Mouse (Mus musculus) CD4-positive, CD25-positive, alpha-beta regulatory T cell, adult 4 months (primary cell): ENCODE measurements around the gene Ccdc92b. TPM values are rescaled to one million over a fixed set of nuclear protein-coding genes. Genes with fewer than 3 reads are reported as not detected.

Experiments
- ATAC-seq: one replicate; pipeline ENCODE4 v1.8.0; 2017
- polyA plus RNA-seq, 2 experiments: library from polyadenylated mRNA; unstranded; fragments of 100-300 nt; shearing (Covaris generic); gene quantifications; one replicate each; pipeline ENCODE4 v1.2.1; 2017

Gene Ccdc92b
- polyA plus RNA-seq, 2 experiments from 2014 or later: not detected

DNA sequence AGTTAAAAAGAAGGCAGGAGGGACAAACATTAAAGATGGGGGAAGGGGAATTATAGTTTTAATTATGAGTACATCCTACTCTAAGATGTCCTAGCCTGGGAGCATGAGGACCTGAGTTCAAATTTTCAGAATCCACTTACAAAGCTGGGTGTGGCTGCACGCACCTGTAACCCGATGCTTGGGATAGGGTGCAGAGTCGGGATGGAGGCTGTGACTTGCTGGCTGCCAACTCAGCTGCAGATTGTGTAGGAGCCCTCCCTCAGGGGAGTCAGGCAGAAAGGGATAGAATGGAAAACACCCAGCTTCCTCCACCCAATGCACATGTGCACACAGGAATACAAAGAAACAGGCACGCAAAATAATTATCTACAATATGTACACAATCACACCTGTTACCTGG lies 6.0 kb upstream of the Ccdc92b start:
- ATAC-seq: no peak

DNA sequence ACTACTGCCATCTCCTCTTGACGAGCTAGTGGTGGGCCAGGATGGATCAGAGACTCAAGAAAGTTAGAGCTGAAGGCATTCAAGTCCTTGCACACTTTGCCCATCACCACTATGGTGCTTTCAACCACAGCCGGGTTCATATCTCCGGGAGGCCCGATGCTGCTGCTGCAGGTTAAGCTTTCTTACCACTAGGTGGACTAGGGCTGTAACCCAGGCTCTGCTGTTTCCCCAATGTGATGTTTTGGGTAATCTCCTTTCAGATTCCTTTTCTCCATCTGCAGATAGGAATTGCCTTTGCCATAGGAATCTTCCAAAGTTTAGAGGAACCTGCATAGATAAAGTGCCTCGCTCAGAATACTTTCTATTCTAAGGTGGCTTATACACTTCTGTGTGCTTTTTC lies 3.8 kb upstream of the Ccdc92b start:
- no peak for ATAC-seq

DNA sequence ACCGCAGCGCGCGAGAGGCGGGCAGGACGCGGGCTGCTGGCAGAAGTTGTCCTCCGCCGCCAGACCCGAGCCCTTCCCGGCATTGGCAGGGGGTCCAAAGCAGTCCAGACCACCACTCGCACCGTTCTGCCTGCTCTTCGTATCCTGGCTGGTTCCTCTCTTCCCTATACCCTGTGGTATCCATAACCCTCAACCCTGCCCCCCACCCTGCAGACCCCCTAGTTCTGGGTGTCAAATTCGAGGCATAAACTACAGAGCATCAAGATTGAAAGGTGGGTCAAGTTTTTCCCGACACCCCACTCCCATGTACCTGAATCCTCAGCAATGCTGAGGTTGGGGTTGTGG lies 523 bp downstream of the Ccdc92b start:
- no peak for ATAC-seq

DNA sequence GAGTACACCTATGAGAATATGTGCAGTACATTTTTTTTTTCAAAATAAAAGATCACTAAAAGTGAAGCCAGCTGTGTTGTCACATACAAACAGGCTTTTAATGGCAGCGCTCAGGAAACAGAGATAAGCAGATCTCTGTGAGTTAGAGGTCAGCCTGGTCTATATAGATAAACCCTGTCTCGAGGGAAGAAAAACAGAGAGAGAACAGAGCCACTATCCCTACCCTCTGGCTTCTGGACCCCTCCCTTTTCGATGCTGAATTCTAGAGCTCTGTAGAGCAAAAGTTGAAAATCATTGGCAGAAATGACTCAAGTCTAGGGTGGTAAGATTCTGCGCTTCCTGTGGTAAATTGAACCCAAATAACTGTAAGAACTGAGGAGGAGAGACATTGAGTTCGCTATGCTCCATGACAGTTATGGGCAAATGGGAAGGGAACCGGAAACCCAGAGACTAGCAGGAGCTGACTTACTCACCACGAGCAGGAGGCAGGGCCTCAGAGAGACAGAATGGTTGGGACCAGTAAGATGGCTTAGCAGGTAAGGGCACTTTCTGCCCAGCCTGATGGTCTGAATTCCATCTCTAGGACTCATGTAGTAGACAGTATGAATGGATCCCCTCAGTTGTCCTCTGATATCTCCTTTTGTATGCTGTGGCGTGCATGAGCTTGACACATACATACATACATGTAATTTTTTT lies 2.7 kb downstream of the Ccdc92b start:
- ATAC-seq: no peak

DNA sequence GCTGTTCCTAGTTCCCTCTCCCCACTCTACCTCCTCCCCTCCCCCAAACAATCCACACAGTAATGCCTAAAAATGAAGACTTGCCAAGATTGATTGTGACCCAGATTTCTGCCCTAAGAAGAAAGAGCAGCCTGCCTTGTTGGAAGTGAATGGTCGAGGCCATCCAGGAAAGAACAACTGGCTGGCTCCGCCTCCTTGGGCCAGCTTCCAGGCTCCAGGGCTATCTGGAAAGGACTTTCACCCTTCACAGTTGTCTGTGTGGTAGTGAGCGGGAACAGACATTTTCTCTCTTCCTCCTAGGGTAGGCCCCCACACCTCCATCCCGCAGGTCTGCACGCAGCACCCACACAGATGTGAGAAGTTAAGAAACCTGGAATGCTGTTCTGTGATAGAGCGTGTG lies 4.3 kb downstream of the Ccdc92b start:
- no peak for ATAC-seq

DNA sequence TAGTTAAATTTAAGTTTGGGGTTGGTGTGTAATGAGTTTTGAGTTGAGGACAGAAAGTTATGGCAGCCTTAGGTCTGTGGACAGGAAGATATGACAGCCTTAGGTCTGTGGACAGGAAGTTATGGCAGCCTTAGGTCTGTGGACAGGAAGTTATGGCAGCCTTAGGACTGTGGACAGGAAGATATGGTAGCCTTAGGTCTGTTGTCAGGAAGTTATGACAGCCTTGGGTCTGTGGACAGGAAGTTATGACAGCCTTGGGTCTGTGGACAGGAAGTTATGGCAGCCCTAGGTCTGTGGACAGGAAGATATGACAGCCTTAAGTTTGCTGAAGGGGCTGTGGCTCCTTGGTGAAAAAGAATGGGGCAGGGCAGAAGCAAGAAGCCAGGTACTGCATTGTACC lies 5.9 kb downstream of the Ccdc92b start:
- ATAC-seq: no peak

DNA sequence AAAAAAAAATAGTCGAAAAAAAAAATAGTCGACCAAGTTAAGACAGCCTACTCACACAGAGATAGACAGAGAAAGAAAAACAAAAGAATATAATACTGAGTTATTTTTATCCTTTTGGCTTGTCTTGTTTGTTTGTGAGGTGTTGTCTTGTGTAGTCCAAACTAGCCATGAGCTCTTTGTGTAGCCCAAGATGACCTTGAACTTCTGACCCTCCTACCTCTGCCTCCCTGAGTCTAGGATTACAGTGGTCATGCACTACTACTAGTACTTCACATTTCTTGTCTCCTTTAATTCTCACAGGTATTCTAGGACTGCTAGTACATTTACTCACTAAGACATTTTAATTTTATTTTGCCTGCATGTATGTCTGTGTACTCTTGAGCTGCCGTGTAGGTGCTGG lies 8.1 kb downstream of the Ccdc92b start:
- no peak for ATAC-seq

DNA sequence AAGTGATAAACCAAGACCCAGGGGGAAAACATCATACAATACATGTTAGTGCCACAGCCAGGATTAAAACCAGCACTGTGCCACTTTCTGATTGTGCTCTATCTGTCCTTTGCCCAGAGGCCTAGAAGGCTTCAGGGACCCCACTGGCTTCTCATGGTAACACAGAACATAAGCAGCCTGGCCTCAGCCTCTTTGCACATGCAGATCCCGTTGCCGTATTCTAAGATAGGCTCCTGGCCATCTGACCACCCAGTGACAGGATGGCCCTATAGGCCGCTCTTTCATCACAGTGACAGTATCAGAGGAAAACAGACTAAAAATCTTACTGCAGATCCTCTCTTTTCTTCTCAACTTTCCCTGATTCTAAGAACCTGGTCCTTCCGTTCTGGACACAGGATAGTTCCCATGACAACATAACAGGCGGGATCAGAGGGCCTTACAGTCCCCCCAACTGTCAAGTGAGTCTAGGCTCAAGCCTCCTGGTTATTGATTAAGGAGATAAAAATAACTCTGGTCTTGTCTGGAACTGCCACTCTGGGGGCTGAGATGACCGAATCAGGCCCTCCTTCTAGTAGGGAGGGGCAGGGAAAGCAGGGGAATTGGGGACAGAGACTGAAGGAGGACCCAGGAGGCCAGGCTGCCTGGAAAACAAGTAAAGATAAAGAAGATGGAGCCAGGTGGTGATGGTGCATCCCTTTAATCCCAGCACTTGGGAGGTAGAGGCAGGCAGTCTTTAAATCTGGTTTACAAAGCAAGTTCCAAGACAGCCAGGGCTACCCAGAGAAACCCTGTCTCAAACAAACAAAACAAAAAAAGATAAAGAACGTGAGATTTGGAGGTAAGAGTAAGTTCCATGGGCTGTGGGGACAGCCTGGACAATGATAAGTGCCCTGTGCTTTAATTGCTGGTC lies 12.7 kb downstream of the Ccdc92b start:
- ATAC-seq: no peak

DNA sequence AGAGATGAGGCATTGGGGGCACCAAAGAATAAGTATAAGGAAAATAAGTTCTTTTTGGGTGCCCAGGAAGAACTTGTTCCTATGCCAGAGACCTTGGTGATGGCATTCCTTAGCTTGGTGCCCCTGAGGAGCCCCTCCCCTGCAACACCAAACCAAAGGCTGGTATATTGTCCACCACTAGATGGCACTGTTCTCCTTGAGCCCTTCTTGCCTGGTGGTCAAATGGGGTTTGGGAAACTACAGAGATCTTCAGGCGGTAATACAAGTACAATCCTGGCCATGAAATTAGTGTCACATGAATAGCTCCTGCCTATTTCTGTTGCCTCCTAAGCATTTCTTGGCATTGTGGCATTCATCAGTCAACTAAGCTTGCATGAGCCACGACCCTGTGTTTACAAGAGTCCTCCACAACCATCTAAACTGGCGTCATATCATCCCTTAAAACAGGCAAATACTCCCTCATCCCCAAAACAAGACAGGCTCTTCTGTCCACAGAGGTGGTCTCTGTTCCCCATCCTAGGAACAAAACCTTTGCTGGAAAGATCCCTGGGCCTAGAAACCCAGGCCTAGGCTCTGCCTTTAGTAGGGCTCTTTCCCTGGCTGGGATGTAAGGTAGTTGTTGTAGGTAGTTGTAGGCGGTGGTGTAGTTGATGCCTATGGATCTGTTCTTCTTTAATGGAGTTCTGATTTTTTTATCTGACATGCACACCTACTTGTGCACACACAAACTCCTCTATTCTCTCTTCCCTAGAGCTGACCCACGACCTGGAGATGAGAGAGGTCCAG lies 15.3 kb downstream of the Ccdc92b start:
- peak; percentile 53 for ATAC-seq

DNA sequence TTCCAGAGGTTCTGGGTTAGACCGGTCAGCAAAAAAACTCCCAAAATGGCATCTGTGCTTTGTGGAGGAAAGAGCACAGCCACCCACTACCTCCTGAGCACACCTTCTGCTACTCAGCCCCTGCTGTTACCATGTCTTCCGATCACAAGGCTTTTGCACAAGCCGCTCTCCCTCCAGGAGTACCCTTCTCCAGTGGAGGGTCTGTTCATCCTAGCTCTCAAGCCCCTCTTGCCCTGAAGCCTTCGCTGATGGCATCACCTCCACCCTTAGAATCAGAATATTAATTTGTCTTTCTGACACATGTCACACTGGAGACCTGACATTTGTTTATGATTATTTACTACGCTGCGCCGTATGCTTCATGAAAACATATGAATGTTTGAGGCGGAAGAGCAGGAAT lies 18.1 kb downstream of the Ccdc92b start:
- no peak for ATAC-seq

DNA sequence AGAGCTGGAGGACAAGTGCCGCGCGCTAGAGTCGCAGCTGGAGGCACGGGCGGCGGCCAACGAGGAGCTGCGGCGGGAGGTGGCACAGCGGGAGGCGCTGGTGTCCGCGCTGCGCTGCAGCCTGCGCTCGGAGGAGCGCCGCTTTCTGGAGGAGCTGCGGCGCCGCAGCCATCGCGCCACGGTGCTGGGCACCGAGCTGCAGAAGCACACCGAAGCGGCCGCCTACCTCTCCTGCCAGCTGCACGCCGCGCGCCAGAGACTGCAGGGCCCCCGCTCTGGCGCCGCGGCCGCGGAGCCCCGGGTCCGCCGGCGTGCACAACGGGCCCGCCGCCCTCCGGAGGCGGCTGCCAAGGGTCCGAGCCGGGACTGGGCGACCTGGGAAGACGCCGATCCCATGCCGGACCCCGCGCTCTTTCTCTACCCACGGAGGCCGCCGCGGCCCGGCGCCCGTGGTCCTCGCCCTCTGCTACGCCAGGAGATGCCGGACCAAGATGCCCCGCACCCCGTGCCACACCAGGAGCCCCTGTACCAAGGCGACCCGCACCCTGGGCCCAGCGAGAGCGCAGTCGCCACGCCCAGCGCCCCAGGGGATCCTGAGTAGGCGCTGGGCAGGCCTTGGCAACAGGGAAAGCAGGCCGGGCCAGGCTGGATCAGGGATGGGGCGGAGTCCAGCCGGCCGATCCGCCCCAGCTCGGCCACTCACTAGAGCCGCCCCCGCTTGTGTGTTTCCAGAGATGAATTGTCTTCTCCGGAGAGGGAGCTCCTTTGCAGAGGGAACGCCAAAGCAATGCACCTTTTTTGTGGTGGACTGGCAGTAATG lies 18.8 kb downstream of the Ccdc92b start:
- ATAC-seq: peak; percentile 14

DNA sequence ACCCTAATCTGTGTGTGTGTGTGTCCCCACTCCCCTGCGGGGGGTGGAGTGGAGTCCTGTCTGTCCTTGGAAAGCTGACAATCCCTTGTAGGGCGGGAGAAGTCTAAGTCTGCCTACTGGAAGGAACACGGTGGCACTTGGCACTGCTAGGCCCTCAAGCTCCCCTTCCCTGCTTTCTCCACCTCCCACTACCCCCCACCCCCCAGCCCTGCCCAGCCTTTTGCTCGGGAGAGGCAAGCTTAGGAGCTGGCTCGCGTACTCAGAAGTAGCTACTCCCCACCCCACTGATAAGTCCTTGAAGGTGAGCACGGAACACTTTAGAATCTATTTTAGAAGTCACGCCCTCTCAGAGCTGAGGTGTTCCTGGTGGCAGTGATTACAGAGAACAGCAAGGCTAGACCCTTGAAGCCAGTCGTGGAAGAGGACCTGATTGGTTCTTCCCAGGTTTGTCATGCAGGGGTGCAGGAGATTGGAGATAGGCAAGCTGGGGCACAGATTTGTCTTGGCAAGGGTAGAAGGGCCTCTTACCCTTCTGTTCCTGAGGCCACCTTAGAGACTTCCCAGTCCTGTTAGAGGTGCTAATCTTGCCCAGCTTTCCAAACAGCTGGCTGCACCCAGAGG lies 19.5 kb downstream of the Ccdc92b start:
- no peak for ATAC-seq

DNA sequence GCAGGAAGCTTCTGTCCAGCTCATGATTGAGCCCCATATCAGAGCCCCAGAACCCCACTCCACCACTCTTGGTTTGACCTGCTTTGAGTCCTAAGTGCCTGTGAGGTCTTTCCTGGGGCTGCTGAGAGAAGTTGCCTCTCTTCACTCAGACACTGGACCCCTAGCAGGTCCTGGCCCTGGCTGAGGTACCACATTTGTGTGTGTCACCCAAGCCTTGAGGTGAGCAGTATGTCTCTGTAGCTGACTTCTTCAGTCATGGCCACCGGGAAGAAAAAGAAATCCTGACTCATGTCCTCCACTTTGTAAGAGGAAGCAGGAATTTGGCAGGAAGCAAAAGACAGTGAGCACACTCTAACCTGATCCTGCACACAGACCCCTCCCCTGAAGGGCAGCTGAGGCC lies 20.2 kb downstream of the Ccdc92b start:
- ATAC-seq: no peak

DNA sequence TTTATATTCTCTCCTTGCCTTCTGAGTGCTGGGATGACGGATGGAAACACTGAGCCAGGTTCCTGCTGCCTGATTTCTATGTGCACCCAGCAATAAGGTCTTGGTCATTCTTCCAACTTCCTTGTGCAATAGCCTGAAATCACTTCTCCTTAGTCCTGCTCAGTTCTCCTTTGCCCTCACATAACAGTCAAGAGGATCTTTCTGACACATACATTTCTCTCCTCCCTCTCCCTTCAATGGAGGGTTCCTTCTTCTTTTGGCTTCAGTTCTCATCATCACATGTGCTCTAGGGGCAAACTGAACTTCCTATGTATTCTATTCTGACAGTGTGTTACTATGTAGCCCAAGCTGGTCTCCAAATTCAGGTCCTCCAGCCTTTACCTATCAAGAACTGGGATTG lies 28.6 kb downstream of the Ccdc92b start:
- no peak for ATAC-seq

DNA sequence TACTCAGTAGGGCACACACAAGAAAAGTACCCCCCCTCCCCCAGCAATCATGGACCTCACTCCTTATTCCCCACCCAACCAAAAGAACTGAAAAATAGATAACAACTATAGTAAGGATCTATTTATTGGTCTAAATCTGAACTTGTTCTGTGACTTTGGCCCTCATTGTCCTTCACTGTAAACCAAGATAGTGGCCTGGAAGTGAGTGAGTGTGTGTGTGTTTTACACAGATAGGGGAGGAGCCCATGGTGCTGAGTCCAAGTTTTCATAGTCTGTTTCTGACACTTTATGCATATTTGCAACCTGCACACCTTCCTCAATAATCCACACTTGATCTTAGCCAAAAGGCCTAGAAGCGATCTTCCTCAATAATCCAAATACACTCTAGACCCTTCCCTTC lies 29.3 kb downstream of the Ccdc92b start:
- ATAC-seq: no peak

DNA sequence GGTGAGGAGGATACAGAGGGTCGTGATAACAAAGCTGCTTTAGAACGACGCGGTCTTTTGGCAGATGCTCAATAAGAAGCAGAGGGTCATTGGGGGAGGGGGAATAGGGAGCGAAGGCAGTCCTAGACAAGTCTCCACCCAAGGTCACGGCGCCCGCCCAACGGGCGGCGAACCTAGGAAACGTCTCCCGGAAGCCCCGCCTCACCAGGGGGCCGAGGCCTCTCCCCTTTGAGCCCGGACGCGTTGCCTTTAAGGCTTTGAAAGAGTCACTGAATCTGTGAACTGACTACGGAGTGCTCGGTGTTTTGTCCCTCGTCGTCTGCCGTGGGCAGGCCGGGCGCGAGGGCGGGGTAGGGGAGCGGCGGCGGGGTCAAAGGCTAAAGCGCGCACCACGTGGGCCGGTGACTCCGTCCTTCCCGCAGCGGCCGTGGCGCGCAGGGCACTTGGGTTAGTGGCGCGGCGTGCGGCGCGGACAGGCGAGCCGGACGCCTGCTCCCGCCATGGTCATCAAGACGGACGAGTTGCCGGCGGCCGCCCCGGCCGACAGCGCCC lies 29.8 kb downstream of the Ccdc92b start, which contains the start of gene Cluh:
TSS of gene Cluh (plus strand) at position 401 of the 552 bp plus-strand sequence.
- ATAC-seq: peak; percentile 97

DNA sequence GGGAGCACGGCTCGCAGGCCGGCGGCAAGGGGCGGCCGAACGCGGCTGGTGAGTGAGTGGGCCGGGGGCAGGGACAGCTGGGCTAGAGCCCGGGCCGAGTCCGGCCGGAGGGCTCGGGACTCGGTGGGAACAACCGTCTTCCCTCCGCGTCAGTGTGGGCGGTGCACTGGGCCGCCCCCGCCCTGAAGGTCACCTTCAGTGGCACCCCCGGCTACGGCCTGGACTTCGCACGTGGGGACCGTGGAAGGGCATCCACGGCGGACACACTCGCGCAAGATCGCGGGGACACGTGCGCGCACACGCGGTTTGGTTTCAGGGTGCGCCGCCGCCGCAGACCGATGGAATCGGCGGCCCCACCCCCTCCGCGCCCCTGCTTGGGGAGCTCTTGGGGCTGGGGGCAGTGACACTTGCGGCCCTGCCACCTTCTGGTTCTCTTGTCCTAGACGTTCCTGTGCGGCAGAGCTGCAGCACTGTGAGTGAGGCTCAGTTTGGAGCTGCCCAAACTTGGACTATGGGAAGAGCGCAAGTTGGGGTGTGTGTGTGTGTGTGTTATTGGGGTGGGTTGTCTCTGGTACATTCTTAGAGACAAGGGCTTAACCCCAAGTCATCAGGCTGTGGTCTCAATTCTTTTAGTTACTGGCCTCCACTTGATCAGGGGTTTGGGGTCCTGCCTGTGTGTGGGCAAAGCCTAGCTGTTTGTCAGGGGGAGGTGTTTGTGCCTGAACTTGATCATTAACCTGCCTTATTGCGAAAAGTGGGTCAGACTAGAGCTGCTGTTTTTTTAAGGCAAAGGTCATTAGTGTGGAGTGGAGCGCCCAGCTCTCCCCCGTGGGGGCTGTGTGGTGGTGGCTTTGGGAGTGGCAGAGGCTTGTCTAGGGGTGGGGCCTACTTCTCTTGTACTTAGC lies 30.5 kb downstream of the Ccdc92b start:
- ATAC-seq: peak; percentile 8

DNA sequence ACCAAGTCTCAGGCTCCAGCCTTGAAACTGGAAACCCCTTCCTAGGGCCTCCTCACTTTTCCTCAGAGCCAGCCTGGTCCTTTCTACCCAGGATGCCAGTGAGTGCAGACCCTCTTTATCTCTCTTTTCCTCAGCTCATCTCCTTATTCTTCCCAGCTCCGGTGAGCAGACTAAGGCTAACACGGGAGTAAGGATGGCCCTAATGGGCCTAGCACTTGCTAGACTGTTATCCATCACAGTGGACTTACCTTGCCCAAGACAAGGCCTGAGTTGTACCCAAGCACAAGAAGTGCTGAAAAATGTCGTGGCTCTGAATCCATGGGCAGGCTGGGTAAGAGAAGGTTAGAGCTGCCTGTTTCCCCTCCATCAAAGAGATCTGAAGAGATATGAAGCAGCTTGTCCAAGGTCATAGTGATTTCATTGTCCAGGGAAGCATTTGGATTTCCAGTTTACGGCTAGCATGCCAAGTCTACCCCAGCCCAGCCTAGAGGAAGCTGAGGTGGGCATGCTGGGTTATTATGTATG lies 31.2 kb downstream of the Ccdc92b start:
- no peak for ATAC-seq

DNA sequence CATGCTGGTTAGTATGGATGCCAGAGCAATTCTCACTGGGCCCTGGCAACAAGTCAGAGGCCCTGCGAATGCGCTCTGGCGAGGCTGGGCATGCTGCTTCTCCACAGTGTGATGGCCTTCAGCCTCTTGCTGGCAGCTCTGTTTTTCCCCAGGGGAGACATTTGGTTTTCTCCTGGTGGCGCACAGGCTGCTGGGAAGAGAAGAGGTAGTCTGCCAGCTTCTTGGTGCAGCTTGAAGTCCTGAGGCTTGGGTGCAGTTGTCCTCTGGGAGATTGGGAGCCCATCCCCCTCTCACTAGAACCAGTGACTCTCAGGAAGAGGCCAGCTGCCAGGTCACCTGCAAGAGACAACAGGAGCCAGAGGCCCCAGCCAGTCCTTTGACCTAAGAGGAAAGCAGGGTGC lies 33.4 kb downstream of the Ccdc92b start:
- ATAC-seq: no peak

DNA sequence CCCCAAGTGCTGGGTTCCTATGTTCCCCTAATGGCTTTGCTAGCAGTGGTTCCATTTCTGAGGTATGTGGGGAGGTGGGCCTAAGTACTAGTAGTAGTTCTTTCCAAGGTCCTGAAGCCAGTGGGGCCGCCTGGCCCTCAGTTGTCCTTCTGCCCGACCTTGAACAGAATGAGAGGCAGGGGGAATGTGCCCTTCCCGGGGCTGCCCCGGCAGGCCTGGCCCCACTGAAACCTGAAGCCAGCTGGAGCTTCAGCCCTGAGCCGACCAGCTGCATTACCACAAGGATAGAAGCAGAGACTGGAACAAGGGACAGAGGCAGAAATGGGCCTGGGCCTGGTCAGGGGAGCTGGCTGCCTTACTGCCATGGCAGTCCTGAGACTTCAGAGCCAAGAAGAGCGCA lies 34.0 kb downstream of the Ccdc92b start:
- no peak for ATAC-seq
